Mouse (Mus musculus) cerebellum, postnatal 14 days (tissue): ENCODE results near the gene Gtpbp3.

Source experiments
- DNase-seq, 2 experiments: peaks; one replicate each; pipeline ENCODE4 v3.0.0; 2021; ENCODE audit warnings: mixed read lengths in 2 of 2

The Gtpbp3 gene

GRCm38 (mm10) chr8:71487691-71488445 lies at the start of gene Gtpbp3:
Gene Gtpbp3, plus strand, starts transcription at chr8:71488103.
- peak; percentile 79 to 83 for DNase-seq

- DNase-seq, result peak; percentile 67 to 71
Observed at GRCm38 (mm10) chr8:71441404-71441803, 46.5 kb upstream of the Gtpbp3 start.

- no peak for DNase-seq
Observed at GRCm38 (mm10) chr8:71445096-71445495, 42.8 kb upstream of the Gtpbp3 start.

- no peak for DNase-seq
Observed at GRCm38 (mm10) chr8:71451337-71451736, 36.6 kb upstream of the Gtpbp3 start.

GRCm38 (mm10) chr8:71451777-71452176 lies 36.1 kb upstream of the Gtpbp3 start:
- DNase-seq, result no peak

GRCm38 (mm10) chr8:71452669-71453068 lies 35.2 kb upstream of the Gtpbp3 start:
- no peak for DNase-seq

GRCm38 (mm10) chr8:71454668-71455067 lies 33.2 kb upstream of the Gtpbp3 start:
- DNase-seq, result no peak

- DNase-seq, result peak in 1 of 2 experiments; percentile 20
Observed at GRCm38 (mm10) chr8:71456906-71457305, 31.0 kb upstream of the Gtpbp3 start.

GRCm38 (mm10) chr8:71457659-71458270 lies 30.1 kb upstream of the Gtpbp3 start:
- DNase-seq, result peak in 1 of 2 experiments; percentile 6

- DNase-seq, result no peak
Observed at GRCm38 (mm10) chr8:71460716-71461115, 27.2 kb upstream of the Gtpbp3 start.

GRCm38 (mm10) chr8:71461152-71461840 lies 26.6 kb upstream of the Gtpbp3 start:
- peak in 1 of 2 experiments; percentile 47 for DNase-seq

GRCm38 (mm10) chr8:71462191-71462590 lies 25.7 kb upstream of the Gtpbp3 start:
- DNase-seq, result no peak

- DNase-seq, result peak; percentile 72 to 75
Observed at GRCm38 (mm10) chr8:71462786-71463185, 25.1 kb upstream of the Gtpbp3 start.

GRCm38 (mm10) chr8:71463188-71464033 lies 24.5 kb upstream of the Gtpbp3 start, which contains the start of gene Abhd8:
Gene Abhd8, minus strand, starts transcription at chr8:71463655.
- DNase-seq, result peak; percentile 99 to 100

- DNase-seq, result peak; percentile 99
Observed at GRCm38 (mm10) chr8:71464513-71465500, 23.1 kb upstream of the Gtpbp3 start, which contains the start of gene Mrpl34. Gene Mrpl34, plus strand, starts transcription at chr8:71464959.

- DNase-seq, result peak in 1 of 2 experiments; percentile 13
Observed at GRCm38 (mm10) chr8:71465733-71466132, 22.2 kb upstream of the Gtpbp3 start.

- peak in 1 of 2 experiments; percentile 22 for DNase-seq
Observed at GRCm38 (mm10) chr8:71466198-71466597, 21.7 kb upstream of the Gtpbp3 start.

GRCm38 (mm10) chr8:71467201-71467600 lies 20.7 kb upstream of the Gtpbp3 start:
- DNase-seq, result peak in 1 of 2 experiments; percentile 6

GRCm38 (mm10) chr8:71468001-71468400 lies 19.9 kb upstream of the Gtpbp3 start:
- peak in 1 of 2 experiments; percentile 10 for DNase-seq

- DNase-seq, result peak; percentile 98
Observed at GRCm38 (mm10) chr8:71468916-71469315, 19.0 kb upstream of the Gtpbp3 start, which contains the start of gene Dda1. Gene Dda1, plus strand, starts transcription at chr8:71469199.

- DNase-seq, result peak; percentile 64 to 74
Observed at GRCm38 (mm10) chr8:71469411-71469810, 18.5 kb upstream of the Gtpbp3 start.
